Mouse (Mus musculus) stomach, postnatal 0 days (tissue): ENCODE results near the gene Fam171a2.

ENCODE experiments used
- CTCF ChIP-seq: IDR thresholded peaks from 2 replicates; pipeline ENCODE4 v1.5.1; 2016; ENCODE audit warnings: antibody characterized with exemption, low read depth, mild to moderate bottlenecking, moderate library complexity
- EP300 ChIP-seq: optimal IDR thresholded peaks from 2 replicates; pipeline ENCODE3; 2016; ENCODE audit warnings: antibody characterized with exemption

DNA sequence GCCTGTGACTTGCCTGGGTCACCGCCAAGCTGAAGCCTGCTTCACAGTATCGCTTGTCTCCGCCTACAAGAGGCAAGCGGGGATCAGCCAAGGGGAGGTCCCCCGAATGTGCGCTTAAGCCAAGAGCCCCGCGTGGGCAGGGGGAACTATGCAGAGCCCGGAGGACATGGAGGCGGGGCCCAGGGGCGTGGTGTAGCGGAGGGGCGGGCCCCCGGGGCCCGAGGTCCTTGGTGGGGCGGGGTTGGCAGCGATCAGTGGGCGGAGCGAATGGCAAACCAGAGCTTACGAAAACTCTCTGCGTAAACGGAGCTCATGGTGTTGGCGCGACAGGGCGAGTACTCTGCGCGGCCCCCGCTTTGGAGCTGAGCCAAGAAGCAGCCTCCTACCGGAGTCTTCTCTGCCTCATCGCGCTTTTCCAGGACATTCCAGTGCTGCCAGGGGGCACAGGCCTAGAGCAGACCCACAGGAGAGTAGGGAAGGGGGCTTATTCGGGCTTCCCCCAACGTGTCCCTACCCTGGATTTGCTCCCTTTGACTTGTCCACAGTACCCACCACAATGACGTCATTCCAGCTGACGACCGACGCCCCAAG is 19.7 kb upstream of the Fam171a2 start:
- no peak for TF ChIP-seq EP300
- no peak for TF ChIP-seq CTCF
